Mouse (Mus musculus) natural killer cell, adult 2 months (primary cell): ENCODE measurements around the gene Gpr68.

Experiments
- DNase-seq, 2 experiments: peaks; one replicate each; pipeline ENCODE4 v3.0.0; 2022; ENCODE audit warnings: low spot score in 2 of 2

Gene Gpr68

GRCm38 (mm10) chr12:100871234-100871633 is 36.8 kb downstream of the Gpr68 start:
- DNase-seq = no peak

GRCm38 (mm10) chr12:100868049-100868622 is 39.9 kb downstream of the Gpr68 start:
- no peak for DNase-seq

GRCm38 (mm10) chr12:100867097-100867496 is 40.9 kb downstream of the Gpr68 start:
- DNase-seq = no peak

- no peak for DNase-seq
These were observed 42.4 kb downstream of the Gpr68 start for GRCm38 (mm10) chr12:100865509-100866078.

- DNase-seq = no peak
These were observed 42.9 kb downstream of the Gpr68 start for GRCm38 (mm10) chr12:100865072-100865471.

- DNase-seq = no peak
These were observed 45.0 kb downstream of the Gpr68 start for GRCm38 (mm10) chr12:100862856-100863446.

GRCm38 (mm10) chr12:100862272-100862671 is 45.7 kb downstream of the Gpr68 start:
- no peak for DNase-seq

- peak; percentile 26 to 35 for DNase-seq
These were observed 50.2 kb downstream of the Gpr68 start for GRCm38 (mm10) chr12:100857791-100858190.

- DNase-seq = peak in 1 of 2 experiments; percentile 17
These were observed 51.7 kb downstream of the Gpr68 start for GRCm38 (mm10) chr12:100856337-100856736.

GRCm38 (mm10) chr12:100852370-100852769 is 55.6 kb downstream of the Gpr68 start:
- DNase-seq = no peak

- peak; percentile 62 to 64 for DNase-seq
These were observed 58.4 kb downstream of the Gpr68 start for GRCm38 (mm10) chr12:100849421-100850138.

GRCm38 (mm10) chr12:100847437-100848080 is 60.4 kb downstream of the Gpr68 start:
- no peak for DNase-seq

GRCm38 (mm10) chr12:100846566-100846965 is 61.4 kb downstream of the Gpr68 start:
- no peak for DNase-seq

GRCm38 (mm10) chr12:100845829-100846228 is 62.2 kb downstream of the Gpr68 start:
- no peak for DNase-seq

GRCm38 (mm10) chr12:100844546-100844945 is 63.5 kb downstream of the Gpr68 start:
- no peak for DNase-seq

GRCm38 (mm10) chr12:100843171-100843570 is 64.8 kb downstream of the Gpr68 start:
- DNase-seq = no peak

GRCm38 (mm10) chr12:100841211-100841792 is 66.7 kb downstream of the Gpr68 start:
- peak; percentile 58 to 75 for DNase-seq

- DNase-seq = no peak
These were observed 68.1 kb downstream of the Gpr68 start for GRCm38 (mm10) chr12:100839926-100840325.

GRCm38 (mm10) chr12:100839079-100839600 is 68.9 kb downstream of the Gpr68 start:
- peak in 1 of 2 experiments; percentile 21 for DNase-seq

- DNase-seq = peak; percentile 36 to 50
These were observed 70.8 kb downstream of the Gpr68 start for GRCm38 (mm10) chr12:100837208-100837607.

GRCm38 (mm10) chr12:100831629-100832325 is 76.2 kb downstream of the Gpr68 start:
- DNase-seq = no peak
